Mouse (Mus musculus) E14TG2a.4 (cell line): ENCODE data around the gene Hmgn2.

Experiments
- CTCF ChIP-seq: conservative IDR thresholded peaks from 2 replicates; pipeline ENCODE4 v1.5.1; 2014; ENCODE audit warnings: low read length
- POU5F1 ChIP-seq: IDR thresholded peaks from 2 replicates; pipeline ENCODE4 v1.6.1; 2014; ENCODE audit warnings: low read length, borderline replicate concordance

DNA sequence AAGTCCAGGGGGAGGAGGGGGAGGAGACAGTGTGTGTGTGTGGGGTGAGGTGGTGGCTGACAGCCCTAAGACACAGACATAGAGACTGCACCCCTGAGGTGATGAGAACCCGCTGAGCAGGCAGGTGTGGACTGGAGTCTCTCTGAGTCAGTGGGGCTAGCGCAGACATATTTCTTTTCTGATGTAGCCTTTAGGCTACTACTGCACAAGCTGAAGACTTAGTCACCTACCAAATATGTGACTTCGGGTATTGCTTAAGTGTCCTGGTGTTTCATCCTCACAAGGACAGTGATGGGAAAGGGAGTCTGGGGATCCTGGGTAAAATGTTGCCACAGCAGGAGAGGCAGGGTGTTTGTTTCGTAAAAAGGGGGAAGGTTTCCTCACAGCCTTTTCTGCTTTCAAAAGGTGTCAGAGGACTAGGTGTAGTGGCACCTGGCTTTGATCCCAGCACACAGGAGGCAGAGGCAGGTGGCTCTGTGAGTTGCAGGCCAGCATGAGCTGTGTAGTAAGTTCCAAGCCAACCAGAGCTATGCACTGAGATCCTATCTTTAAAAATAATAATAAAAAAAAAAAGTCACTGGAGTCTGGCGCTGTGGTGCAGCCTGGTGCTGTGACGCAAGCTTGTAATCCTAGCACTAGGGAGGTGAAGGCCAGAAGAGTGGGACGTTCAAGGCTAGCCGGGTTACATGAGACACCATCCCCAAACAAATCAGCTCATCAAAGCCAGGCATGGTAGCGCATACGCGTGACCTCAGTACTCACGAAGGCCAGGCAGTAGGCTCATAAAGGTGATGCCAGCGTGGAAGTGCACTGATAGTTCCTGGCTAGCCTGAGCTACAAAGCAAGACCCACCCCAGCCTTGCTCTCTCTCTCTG is 27.8 kb downstream of the Hmgn2 start:
- no peak for TF ChIP-seq CTCF
- TF ChIP-seq POU5F1: no peak
